Mouse (Mus musculus) stomach, embryonic 14.5 days (tissue): ENCODE results near the gene Gata3. TPM values are rescaled to one million over a fixed set of nuclear protein-coding genes. Genes with fewer than 3 reads are reported as not detected.

Experiments used
- ATAC-seq: fragments of 200-750 bp; cut with Nextera tagmentation; 2 replicates; pipeline ENCODE4 v1.8.0; 2017; ENCODE audit warnings: low read depth, moderate TSS enrichment; ENCODE audit not compliant: insufficient number of reproducible peaks, insufficient read depth, low FRiP score
- H3K27ac ChIP-seq: fragments of 300-500 bp; sonication (generic); 2 replicates; pipeline ENCODE4 v1.5.1; 2014; ENCODE audit warnings: mild to moderate bottlenecking, low read length, moderate library complexity, mixed read lengths
- H3K27me3 ChIP-seq: fragments of 300-500 bp; sonication (generic); 2 replicates; pipeline ENCODE4 v1.6.1; 2014; ENCODE audit warnings: low read length, control low read depth, mixed read lengths; ENCODE audit not compliant: control insufficient read depth, insufficient read depth
- H3K36me3 ChIP-seq: fragments of 300-500 bp; sonication (generic); 2 replicates; pipeline ENCODE4 v1.6.1; 2014; ENCODE audit warnings: mild to moderate bottlenecking, control low read depth, low read length, moderate library complexity, mixed read lengths; ENCODE audit not compliant: control insufficient read depth, insufficient read depth
- H3K4me1 ChIP-seq: fragments of 300-500 bp; sonication (generic); 2 replicates; pipeline ENCODE4 v1.6.1; 2014; ENCODE audit warnings: low read length, control low read depth, mixed read lengths; ENCODE audit not compliant: control insufficient read depth, insufficient read depth
- H3K4me2 ChIP-seq: fragments of 300-500 bp; sonication (generic); replicated peaks from 2 replicates; pipeline ENCODE4 v1.6.1; 2014; ENCODE audit warnings: low read depth, low read length, control low read depth
- H3K4me3 ChIP-seq: fragments of 300-500 bp; sonication (generic); 2 replicates; pipeline ENCODE4 v1.5.1; 2014; ENCODE audit warnings: low read depth, low read length, control low read depth
- H3K9ac ChIP-seq: fragments of 300-500 bp; sonication (generic); replicated peaks from 2 replicates; pipeline ENCODE4 v1.6.1; 2014; ENCODE audit warnings: low read depth, mild to moderate bottlenecking, control low read depth, low read length, moderate library complexity, mixed read lengths
- H3K9me3 ChIP-seq: fragments of 300-500 bp; sonication (generic); 2 replicates; pipeline ENCODE4 v1.6.1; 2016; ENCODE audit warnings: low read depth, low read length, control low read depth; ENCODE audit not compliant: control insufficient read depth
- WGBS: fragments of 180-500 bp; shearing (Covaris S2); extraction: QIAGEN DNeasy Blood & Tissue Kit; methylation state at CpG from one replicate; pipeline ENCODE4 v1.1.7; 2014; 5-methylcytosine and 5-hydroxymethylcytosine counted together
- polyA plus RNA-seq: library from polyadenylated mRNA; unstranded; fragments of >200 nt; fragmentation: Nextera tagmentation; extraction: Ambion mirVana; gene quantifications from 2 replicates; pipeline ENCODE4 v1.2.1, GENCODE M21; 2014

The Gata3 gene
- polyA plus RNA-seq, 1 experiment from 2014 or later, result 4.8 TPM

DNA sequence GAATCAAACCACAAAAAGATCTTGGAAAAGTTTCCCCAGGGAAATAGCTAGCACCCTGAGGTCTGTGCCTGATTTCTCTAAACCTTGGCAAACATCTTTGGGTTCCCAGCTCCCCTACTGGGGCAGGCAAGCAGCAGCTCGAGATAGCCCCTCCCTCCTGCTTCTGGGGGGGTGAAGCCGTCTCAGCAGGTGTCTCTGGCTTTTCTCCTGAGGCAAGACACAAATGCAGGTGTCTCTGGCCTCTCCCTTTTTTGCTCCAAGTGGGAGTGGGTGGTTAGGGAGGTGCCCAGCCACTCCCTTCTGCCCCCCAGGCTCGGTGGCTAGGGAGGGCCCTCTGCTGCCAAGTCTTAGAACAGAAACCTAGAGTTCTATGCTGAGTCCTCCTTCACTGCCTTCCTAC lies 62.2 kb downstream of the Gata3 start:
- Histone ChIP-seq H3K4me1 (no peaks in the 10 kb centered on the region), H3K9ac (no peak overlapping the region), H3K4me2 (no peak overlapping the region), H3K27me3 (no peaks in the 10 kb centered on the region), H3K27ac (no peak overlapping the region), H3K4me3 (no peak overlapping the region), H3K36me3 (no peaks in the 10 kb centered on the region), H3K9me3 (no peaks in the 10 kb centered on the region)
- no peak for ATAC-seq
- 14% methylated on average over 3 of the region's 3 CpGs for WGBS

DNA sequence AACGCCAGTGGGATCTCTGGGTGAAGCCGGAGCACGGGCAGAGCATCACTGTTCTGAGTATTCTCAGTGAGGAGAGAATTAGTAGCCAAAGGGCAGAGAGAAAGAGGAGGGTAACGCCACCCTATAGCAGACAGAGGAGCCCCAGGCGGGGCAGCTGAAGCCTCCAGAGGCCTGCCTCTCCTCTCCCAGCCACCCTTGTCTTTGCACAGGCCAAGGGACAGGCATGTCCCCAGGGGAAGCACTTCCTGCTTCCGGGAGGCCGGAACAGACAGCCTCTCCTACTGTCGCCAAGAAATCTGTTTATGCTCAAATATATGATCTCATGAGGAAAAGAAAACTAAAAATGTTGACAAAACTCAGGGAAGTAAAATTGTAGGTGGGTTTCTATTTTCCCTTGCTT lies 69.2 kb downstream of the Gata3 start:
- 83% methylated on average over 8 of the region's 8 CpGs for WGBS
- H3K4me3 ChIP-seq, result no peak overlapping the region

GRCm38 (mm10) chr2:9818177-9818785 lies 71.6 kb downstream of the Gata3 start:
- no peaks in the 10 kb centered on the region for H3K27me3 ChIP-seq
- no peak overlapping the region for H3K9ac ChIP-seq
- no peaks in the 10 kb centered on the region for H3K36me3 ChIP-seq
- no peak overlapping the region for H3K27ac ChIP-seq
- no peak overlapping the region for H3K4me3 ChIP-seq
- no peak overlapping the region for H3K4me2 ChIP-seq
- 48% methylated on average over 7 of the region's 7 CpGs for WGBS
- no peak for ATAC-seq
- H3K4me1 ChIP-seq, result no peaks in the 10 kb centered on the region
- no peaks in the 10 kb centered on the region for H3K9me3 ChIP-seq

More for the DNA sequence above, 69.2 kb downstream of the Gata3 start:
- Histone ChIP-seq H3K27me3 (no peaks in the 10 kb centered on the region), H3K36me3 (no peaks in the 10 kb centered on the region), H3K9me3 (no peaks in the 10 kb centered on the region), H3K9ac (no peak overlapping the region), H3K4me1 (no peaks in the 10 kb centered on the region), H3K4me2 (no peak overlapping the region), H3K27ac (no peak overlapping the region)
- no peak for ATAC-seq

Other genes with a start within 250 kb of the Gata3 start
- not detected in 2 replicates for gene 4930412O13Rik, start 8.8 kb downstream of the Gata3 start, polyA plus RNA-seq
- gene 9230102O04Rik, start 494 bp downstream of the Gata3 start, polyA plus RNA-seq, result not detected in 2 replicates
- 14.3 and 14.6 TPM in 2 replicates for gene Taf3, start 158.6 kb upstream of the Gata3 start, polyA plus RNA-seq
- 614 and 637 TPM in 2 replicates for gene Atp5c1, start 190.5 kb upstream of the Gata3 start, polyA plus RNA-seq
- 29.1 and 34.0 TPM in 2 replicates for gene Kin, start 190.6 kb upstream of the Gata3 start, polyA plus RNA-seq
- 7.0 and 7.7 TPM in 2 replicates for gene Itih2, start 241.4 kb upstream of the Gata3 start, polyA plus RNA-seq